Mouse (Mus musculus): Measurements from ENCODE around the gene Plekhd1.

Plekhd1 gene

GRCm38 (mm10) chr12:80692269-80692972 lies at the start of gene Plekhd1:
Plekhd1 (plus strand) TSS chr12:80692591.
- DNase-seq (ENCODE audit: low read depth, low spot score), result peak; percentile 71

- peak; percentile 95 for DNase-seq (ENCODE audit: low read depth, low spot score)
These were observed 49.4 kb upstream of the Plekhd1 start for GRCm38 (mm10) chr12:80642725-80643692.

- DNase-seq (ENCODE audit: low read depth, low spot score), result peak; percentile 97
These were observed 48.5 kb upstream of the Plekhd1 start, which contains the start of the genes Slc39a9 and Erh for GRCm38 (mm10) chr12:80643693-80644505. Slc39a9 (plus strand) TSS chr12:80643883. Erh (minus strand) TSS chr12:80644341.

GRCm38 (mm10) chr12:80644506-80644868 lies 47.9 kb upstream of the Plekhd1 start:
- DNase-seq (ENCODE audit: low read depth, low spot score), result no peak

- no peak for DNase-seq (ENCODE audit: low read depth, low spot score)
These were observed 46.0 kb upstream of the Plekhd1 start for GRCm38 (mm10) chr12:80646377-80646776.

- DNase-seq (ENCODE audit: low read depth, low spot score), result no peak
These were observed 38.3 kb upstream of the Plekhd1 start for GRCm38 (mm10) chr12:80653951-80654658.

- no peak for DNase-seq (ENCODE audit: low read depth, low spot score)
These were observed 37.7 kb upstream of the Plekhd1 start for GRCm38 (mm10) chr12:80654659-80655025.

- no peak for DNase-seq (ENCODE audit: low read depth, low spot score)
These were observed 33.7 kb upstream of the Plekhd1 start for GRCm38 (mm10) chr12:80658661-80659060.

- no peak for DNase-seq (ENCODE audit: low read depth, low spot score)
These were observed 30.1 kb upstream of the Plekhd1 start for GRCm38 (mm10) chr12:80662322-80662721.

GRCm38 (mm10) chr12:80663935-80664334 lies 28.5 kb upstream of the Plekhd1 start:
- DNase-seq (ENCODE audit: low read depth, low spot score), result no peak

- no peak for DNase-seq (ENCODE audit: low read depth, low spot score)
These were observed 24.0 kb upstream of the Plekhd1 start for GRCm38 (mm10) chr12:80668391-80668790.

GRCm38 (mm10) chr12:80673170-80673569 lies 19.2 kb upstream of the Plekhd1 start:
- peak; percentile 68 for DNase-seq (ENCODE audit: low read depth, low spot score)

GRCm38 (mm10) chr12:80681340-80681739 lies 11.1 kb upstream of the Plekhd1 start:
- peak; percentile 47 for DNase-seq (ENCODE audit: low read depth, low spot score)

GRCm38 (mm10) chr12:80683554-80683953 lies 8.8 kb upstream of the Plekhd1 start:
- DNase-seq (ENCODE audit: low read depth, low spot score), result no peak

GRCm38 (mm10) chr12:80684316-80684715 lies 8.1 kb upstream of the Plekhd1 start:
- DNase-seq (ENCODE audit: low read depth, low spot score), result no peak

GRCm38 (mm10) chr12:80687788-80688211 lies 4.6 kb upstream of the Plekhd1 start:
- no peak for DNase-seq (ENCODE audit: low read depth, low spot score)

- DNase-seq (ENCODE audit: low read depth, low spot score), result no peak
These were observed 2.7 kb upstream of the Plekhd1 start for GRCm38 (mm10) chr12:80689696-80690095.

- DNase-seq (ENCODE audit: low read depth, low spot score), result no peak
These were observed 710 bp upstream of the Plekhd1 start for GRCm38 (mm10) chr12:80691671-80692091.

- no peak for DNase-seq (ENCODE audit: low read depth, low spot score)
These were observed 1.3 kb downstream of the Plekhd1 start for GRCm38 (mm10) chr12:80693700-80694099.

- DNase-seq (ENCODE audit: low read depth, low spot score), result no peak
These were observed 2.6 kb downstream of the Plekhd1 start for GRCm38 (mm10) chr12:80695004-80695403.

Data from ZHBTc4 (cell line).